In genomic region chr6:114160732-114161131, GRCm38 (mm10) we compare ENCODE assay signal across 27 mouse cellular contexts. TPM values are rescaled to one million over a fixed set of nuclear protein-coding genes. Genes with fewer than 3 reads are reported as not detected.
DNase-seq lines count a peak whose midpoint lies in the region; ATAC-seq lines count a peak whose summit lies in the region.
"Had no signal": no experiment of that assay in that cellular context is flagged by ENCODE, and none has a peak within 500 bp of the region (broad histone marks: within the 10 kb centered on the region; RNA-seq: fewer than 3 reads in every experiment).

No protein-coding gene starts in this region.

- no peak overlapping the region for H3K9ac ChIP-seq in hindbrain, embryonic 16.5 days (ENCODE audit: low read depth, low read length)
- no peak overlapping the region for H3K9ac ChIP-seq in hindbrain, embryonic 12.5 days
- H3K9ac ChIP-seq: heart, embryonic 15.5 days; liver, embryonic 12.5 days; liver, postnatal 0 days; stomach, embryonic 15.5 days had no signal

- H3K4me2 ChIP-seq in hindbrain, embryonic 16.5 days (ENCODE audit: low read length), result no peak overlapping the region
- H3K4me2 ChIP-seq in hindbrain, embryonic 12.5 days (replicated peaks), result no peak overlapping the region
- H3K4me2 ChIP-seq: heart, embryonic 15.5 days; liver, embryonic 12.5 days; midbrain, embryonic 11.5 days; stomach, embryonic 15.5 days had no signal

- H3K4me3 ChIP-seq in hindbrain, embryonic 16.5 days (ENCODE audit: low read length), result no peak overlapping the region
- H3K4me3 ChIP-seq in hindbrain, embryonic 12.5 days, result no peak overlapping the region
- H3K4me3 ChIP-seq: erythroblast, embryonic 14.5 days; heart, embryonic 10.5 days; heart, embryonic 15.5 days; liver, embryonic 12.5 days; stomach, embryonic 15.5 days had no signal

- intact Hi-C loops in left cerebral cortex, postnatal 25 days (cut with DNase I), result loop anchor here (5.0 kb wide), 1 partner anchor 37 kb away; no protein-coding TSS in a partner anchor

- 66% methylated on average over 8 of the region's 8 CpGs for WGBS in hindbrain, embryonic 16.5 days
- WGBS in hindbrain, embryonic 12.5 days, result 73% methylated on average over 8 of the region's 8 CpGs

- no peaks in the 10 kb centered on the region for H3K4me1 ChIP-seq in hindbrain, embryonic 16.5 days (ENCODE audit: control insufficient read depth, insufficient read depth, low read depth, low read length)
- no peaks in the 10 kb centered on the region for H3K4me1 ChIP-seq in hindbrain, embryonic 12.5 days
- H3K4me1 ChIP-seq: heart, embryonic 10.5 days; heart, embryonic 15.5 days; liver, embryonic 12.5 days; stomach, embryonic 15.5 days had no signal

- peak; percentile 80 for ATAC-seq in hindbrain, embryonic 16.5 days
- no peak for ATAC-seq in hindbrain, embryonic 12.5 days (ENCODE audit: low FRiP score)
- ATAC-seq: intestine, postnatal 0 days; liver, embryonic 12.5 days; liver, postnatal 0 days had no signal

- no peaks in the 10 kb centered on the region for H3K9me3 ChIP-seq in hindbrain, embryonic 16.5 days (ENCODE audit: control insufficient read depth, low read length)
- H3K9me3 ChIP-seq in hindbrain, embryonic 12.5 days (replicated peaks), result no peaks in the 10 kb centered on the region
- H3K9me3 ChIP-seq: heart, embryonic 10.5 days; heart, embryonic 15.5 days; liver, embryonic 12.5 days; stomach, embryonic 15.5 days had no signal

- no peaks in the 10 kb centered on the region for H3K27me3 ChIP-seq in hindbrain, embryonic 16.5 days (replicated peaks; ENCODE audit: control insufficient read depth, insufficient read depth, low read length)
- no peaks in the 10 kb centered on the region for H3K27me3 ChIP-seq in hindbrain, embryonic 12.5 days
- H3K27me3 ChIP-seq: liver, embryonic 12.5 days; stomach, embryonic 15.5 days had no signal

- H3K36me3 ChIP-seq in hindbrain, embryonic 16.5 days (ENCODE audit: control insufficient read depth, insufficient read depth, low read length), result no peaks in the 10 kb centered on the region
- H3K36me3 ChIP-seq in hindbrain, embryonic 12.5 days, result no peaks in the 10 kb centered on the region
- H3K36me3 ChIP-seq: G1E; heart, embryonic 10.5 days; heart, embryonic 15.5 days; liver, embryonic 12.5 days; stomach, embryonic 15.5 days had no signal

- no peak overlapping the region for H3K27ac ChIP-seq in hindbrain, embryonic 16.5 days (ENCODE audit: low read depth, low read length)
- H3K27ac ChIP-seq in hindbrain, embryonic 12.5 days, result no peak overlapping the region
- H3K27ac ChIP-seq: heart, embryonic 10.5 days; heart, embryonic 15.5 days; liver, embryonic 12.5 days; stomach, embryonic 15.5 days had no signal

- peak; percentile 8 for DNase-seq in cerebellum, adult 9-11 months
- no peak for DNase-seq in cerebellum, postnatal 36 days
- DNase-seq in left cerebral cortex, postnatal 25 days (ENCODE audit: low spot score in 2 of 2), result peak; percentile 17 to 48
- DNase-seq in left cerebral cortex, adult 11 months (ENCODE audit: low spot score), result no peak
- DNase-seq in right cerebral cortex, postnatal 10 days (ENCODE audit: low spot score in 2 of 2), result peak; percentile 75 to 78
- DNase-seq in right cerebral cortex, postnatal 25 days, result no peak
- DNase-seq: adrenal gland, adult 8-10 months; gastrocnemius, postnatal 25 days; heart, adult 11 months; kidney, adult 9 months; kidney, postnatal 10 days; liver, postnatal 0 days; lung, postnatal 36 days; right cerebral cortex, adult 18-20 months; thymus, postnatal 14 days had no signal

RNA-seq across cellular contexts. Expression of gene Slc6a11, which starts 29.7 kb away (rescaled TPM):
- polyA plus RNA-seq in hindbrain, embryonic 16.5 days (2015; fragmentation: Nextera tagmentation; extraction: Ambion mirVana), result 109 and 136 TPM in 2 replicates
- polyA plus RNA-seq in hindbrain, embryonic 12.5 days (2016; fragmentation: Nextera tagmentation; extraction: Ambion mirVana), result 4.6 and 5.4 TPM in 2 replicates
- 10 to 100 TPM; 85.9 to 93.8 TPM for total RNA-seq in left cerebral cortex, postnatal 25 days (2021)
- total RNA-seq: heart, postnatal 25 days; megakaryocyte, adult 5-6 weeks had no signal
- polyA plus RNA-seq: erythroblast, embryonic 14.5 days; G1E; intestine, postnatal 0 days; liver, embryonic 12.5 days had no signal

Comparison
In these comparisons a context has a peak if more than half of its experiments do, and no peak if none do; other contexts are left out.
1. DNase-seq: peak in cerebellum, adult 9-11 months (single experiment), left cerebral cortex, postnatal 25 days (2 of 2) and right cerebral cortex, postnatal 10 days (2 of 2); none in cerebellum, postnatal 36 days (0 of 2), left cerebral cortex, adult 11 months (single experiment) and right cerebral cortex, postnatal 25 days (single experiment).
2. RNA of gene Slc6a11, which starts 29.7 kb away (polyA plus RNA-seq): 109 to 136 TPM in hindbrain, embryonic 16.5 days; 4.6 to 5.4 TPM in hindbrain, embryonic 12.5 days; every median in the first group is over 10 times any median in the second.